Mouse (Mus musculus) cortical plate, adult 2 months (tissue): ENCODE measurements at regions not wholly inside any gene's neighbourhood (a gene's known extent, or its start where the extent isn't known, plus 50 kb on each side); places are given as distances from the start of the nearest gene placed in this dataset.
"Not testable (repeated sequence)": the region's sequence is repeated elsewhere in the genome, so short reads cannot be mapped to it uniquely, and the experiment has no call there.

Source experiments
- H3K27ac ChIP-seq: fragments of 200-500 bp; 2 replicates; pipeline ENCODE4 v1.5.1; 2012; ENCODE audit warnings: low read length, control low read depth, inconsistent platforms; ENCODE audit not compliant: insufficient read depth
- H3K4me1 ChIP-seq: fragments of 200-500 bp; 2 replicates; pipeline ENCODE4 v1.6.1; 2011; ENCODE audit warnings: low read length; ENCODE audit not compliant: control insufficient read depth, insufficient read depth
- H3K4me3 ChIP-seq: fragments of 200-500 bp; 2 replicates; pipeline ENCODE4 v1.5.1; 2011; ENCODE audit warnings: mild to moderate bottlenecking, low read length, control low read depth; ENCODE audit not compliant: insufficient read depth
- CTCF ChIP-seq: fragments of 200-500 bp; IDR thresholded peaks from 2 replicates; pipeline ENCODE4 v1.5.1; 2011; ENCODE audit warnings: mild to moderate bottlenecking, control low read depth, low read length; ENCODE audit not compliant: insufficient read depth; ENCODE audit errors: extremely low read depth
- POLR2A ChIP-seq: fragments of 200-500 bp; IDR thresholded peaks from 2 replicates; pipeline ENCODE4 v1.6.1; 2011; ENCODE audit warnings: mild to moderate bottlenecking, low read length, control low read depth; ENCODE audit not compliant: insufficient read depth; ENCODE audit errors: extremely low read depth

- no peak overlapping the region for H3K27ac ChIP-seq
- no peak overlapping the region for H3K4me3 ChIP-seq
These were observed 2493.9 kb upstream of the Cdh20 start for GRCm38 (mm10) chr1:102274456-102274855.

GRCm38 (mm10) chr1:102288288-102288687, 2480.0 kb upstream of the Cdh20 start:
- H3K4me3 ChIP-seq, result no peak overlapping the region
- TF ChIP-seq POLR2A (no peak), CTCF (no peak)
- no peak overlapping the region for H3K27ac ChIP-seq
- no peaks in the 10 kb centered on the region for H3K4me1 ChIP-seq

More at GRCm38 (mm10) chr1:102274456-102274855, 2493.9 kb upstream of the Cdh20 start:
- TF ChIP-seq POLR2A (no peak), CTCF (no peak)
- H3K4me1 ChIP-seq, result no peaks in the 10 kb centered on the region

GRCm38 (mm10) chr1:102303526-102303925, 2464.8 kb upstream of the Cdh20 start:
- Histone ChIP-seq H3K4me1 (no peaks in the 10 kb centered on the region), H3K27ac (no peak overlapping the region), H3K4me3 (no peak overlapping the region)
- TF ChIP-seq POLR2A (no peak), CTCF (no peak)

- H3K27ac ChIP-seq, result no peak overlapping the region
- no peak overlapping the region for H3K4me3 ChIP-seq
- no peak for TF ChIP-seq POLR2A
- no peak for TF ChIP-seq CTCF
- H3K4me1 ChIP-seq, result no peaks in the 10 kb centered on the region
These were observed 2415.2 kb upstream of the Cdh20 start for GRCm38 (mm10) chr1:102353136-102353535.

DNA sequence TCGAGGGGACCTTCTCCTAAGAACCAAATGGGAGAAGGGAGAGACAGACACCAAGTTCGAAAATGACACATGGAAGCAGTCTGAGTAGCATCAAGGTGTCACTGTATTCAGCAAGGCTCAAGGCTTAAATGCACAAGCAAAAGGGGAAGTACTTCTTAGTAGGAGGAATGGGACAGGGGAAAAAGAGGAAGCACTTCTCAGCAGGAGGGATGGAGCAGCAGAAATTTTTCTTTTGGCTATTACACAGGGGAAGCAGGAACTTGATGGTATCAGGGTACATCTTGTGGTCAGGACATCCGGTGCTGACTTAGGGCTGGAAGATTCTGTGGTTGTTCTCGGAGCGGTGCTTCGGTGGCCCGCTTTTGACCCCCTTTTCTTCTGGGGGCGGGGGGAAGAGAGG, 2410.4 kb upstream of the Cdh20 start:
- not testable (repeated sequence) for H3K4me1 ChIP-seq, H3K4me3 ChIP-seq, H3K27ac ChIP-seq

- no peaks in the 10 kb centered on the region for H3K4me1 ChIP-seq
- no peak overlapping the region for H3K27ac ChIP-seq
- peak; percentile 22; the same call in 1 of the 2 replicates for TF ChIP-seq CTCF
- TF ChIP-seq POLR2A, result no peak
- H3K4me3 ChIP-seq, result no peak overlapping the region
These were observed 2389.7 kb upstream of the Cdh20 start for GRCm38 (mm10) chr1:102378613-102379012.
